Mouse (Mus musculus) stomach, embryonic 15.5 days (tissue): Measurements from ENCODE around the gene Boc. TPM values are rescaled to one million over a fixed set of nuclear protein-coding genes. Genes with fewer than 3 reads are reported as not detected.
A peak's percentile ranks its signal among the peaks of the same experiment; 100 is the strongest.

Source experiments
- ATAC-seq: fragments of 200-750 bp; cut with Nextera tagmentation; 2 replicates; pipeline ENCODE4 v1.8.0; 2017; ENCODE audit warnings: low read depth, moderate number of reproducible peaks, moderate TSS enrichment; ENCODE audit not compliant: insufficient read depth, low FRiP score
- H3K27ac ChIP-seq: fragments of 300-500 bp; sonication (generic); 2 replicates; pipeline ENCODE4 v1.5.1; 2015; ENCODE audit warnings: mild to moderate bottlenecking, inconsistent platforms
- H3K27me3 ChIP-seq: fragments of 300-500 bp; sonication (generic); replicated peaks from 2 replicates; pipeline ENCODE4 v1.6.1; 2015; ENCODE audit warnings: inconsistent platforms
- H3K36me3 ChIP-seq: fragments of 300-500 bp; sonication (generic); 2 replicates; pipeline ENCODE4 v1.6.1; 2015; ENCODE audit warnings: inconsistent platforms
- H3K4me1 ChIP-seq: fragments of 300-500 bp; sonication (generic); 2 replicates; pipeline ENCODE4 v1.6.1; 2015; ENCODE audit warnings: inconsistent platforms
- H3K4me2 ChIP-seq: fragments of 300-500 bp; sonication (generic); 2 replicates; pipeline ENCODE4 v1.6.1; 2015; ENCODE audit warnings: mild to moderate bottlenecking, inconsistent platforms
- H3K4me3 ChIP-seq: fragments of 300-500 bp; sonication (generic); replicated peaks from 2 replicates; pipeline ENCODE4 v1.5.1; 2015; ENCODE audit warnings: inconsistent platforms
- H3K9ac ChIP-seq: fragments of 300-500 bp; sonication (generic); 2 replicates; pipeline ENCODE4 v1.6.1; 2015; ENCODE audit warnings: inconsistent platforms
- H3K9me3 ChIP-seq: fragments of 300-500 bp; sonication (generic); 2 replicates; pipeline ENCODE4 v1.6.1; 2016; ENCODE audit warnings: inconsistent platforms
- WGBS: fragments of 180-500 bp; shearing (Covaris S2); methylation state at CpG from one replicate; pipeline ENCODE4 v1.1.7; 2015; 5-methylcytosine and 5-hydroxymethylcytosine counted together
- polyA plus RNA-seq: library from polyadenylated mRNA; unstranded; fragments of >200 nt; fragmentation: Nextera tagmentation; extraction: Ambion mirVana; gene quantifications from 2 replicates; pipeline ENCODE4 v1.2.1, GENCODE M21; 2015

Boc gene
- polyA plus RNA-seq, 1 experiment from 2014 or later, result 12.6 TPM

GRCm38 (mm10) chr16:44551491-44551890 is 7.2 kb downstream of the Boc start:
- no peaks in the 10 kb centered on the region for H3K27me3 ChIP-seq
- H3K9ac ChIP-seq, result no peak overlapping the region
- H3K4me3 ChIP-seq, result no peak overlapping the region
- peaks cover 18% of the 10 kb centered on the region for H3K4me1 ChIP-seq
- ATAC-seq, result peak; percentile 41; the same call in 1 of the 2 replicates
- H3K36me3 ChIP-seq, result no peaks in the 10 kb centered on the region
- H3K27ac ChIP-seq, result no peak overlapping the region; the same call in 1 of the 2 replicates
- WGBS, result 45% methylated on average over 5 of the region's 5 CpGs
- H3K4me2 ChIP-seq, result no peak overlapping the region
- no peaks in the 10 kb centered on the region for H3K9me3 ChIP-seq

- Histone ChIP-seq H3K4me3 (no peak overlapping the region), H3K9ac (no peak overlapping the region), H3K27me3 (no peaks in the 10 kb centered on the region), H3K27ac (no peak overlapping the region), H3K36me3 (no peaks in the 10 kb centered on the region), H3K4me2 (no peak overlapping the region), H3K4me1 (peaks cover 18% of the 10 kb centered on the region), H3K9me3 (no peaks in the 10 kb centered on the region)
- no peak for ATAC-seq
- WGBS, result 28% methylated on average over 5 of the region's 5 CpGs
Measured at GRCm38 (mm10) chr16:44550843-44551242, 7.9 kb downstream of the Boc start.

GRCm38 (mm10) chr16:44549867-44550679 is 8.6 kb downstream of the Boc start:
- H3K27me3 ChIP-seq, result no peaks in the 10 kb centered on the region
- no peak overlapping the region for H3K27ac ChIP-seq
- no peak for ATAC-seq
- H3K4me3 ChIP-seq, result no peak overlapping the region
- H3K4me1 ChIP-seq, result peaks cover 18% of the 10 kb centered on the region
- H3K36me3 ChIP-seq, result no peaks in the 10 kb centered on the region
- H3K9me3 ChIP-seq, result no peaks in the 10 kb centered on the region
- H3K4me2 ChIP-seq, result no peak overlapping the region
- 57% methylated on average over 7 of the region's 7 CpGs for WGBS
- H3K9ac ChIP-seq, result no peak overlapping the region

- Histone ChIP-seq H3K27me3 (no peaks in the 10 kb centered on the region), H3K4me1 (peaks cover 18% of the 10 kb centered on the region), H3K4me2 (no peak overlapping the region), H3K36me3 (no peaks in the 10 kb centered on the region), H3K4me3 (no peak overlapping the region), H3K27ac (no peak overlapping the region), H3K9ac (no peak overlapping the region), H3K9me3 (no peaks in the 10 kb centered on the region)
- no peak for ATAC-seq
- WGBS, result 60% methylated on average over 6 of the region's 6 CpGs
Measured at GRCm38 (mm10) chr16:44549381-44549780, 9.3 kb downstream of the Boc start.

- no peaks in the 10 kb centered on the region for H3K27me3 ChIP-seq
- H3K9me3 ChIP-seq, result no peaks in the 10 kb centered on the region
- H3K36me3 ChIP-seq, result no peaks in the 10 kb centered on the region
- peaks cover 22% of the 10 kb centered on the region for H3K4me1 ChIP-seq
- no peak overlapping the region for H3K4me2 ChIP-seq
- no peak overlapping the region for H3K27ac ChIP-seq
- no peak overlapping the region for H3K9ac ChIP-seq
- no peak overlapping the region for H3K4me3 ChIP-seq
- WGBS, result 94% methylated on average over 1 of the region's 1 CpGs
- no peak for ATAC-seq
Measured at GRCm38 (mm10) chr16:44547976-44548375, 10.7 kb downstream of the Boc start.

GRCm38 (mm10) chr16:44546831-44547230 is 11.9 kb downstream of the Boc start:
- 58% methylated on average over 8 of the region's 8 CpGs for WGBS
- no peaks in the 10 kb centered on the region for H3K27me3 ChIP-seq
- no peak overlapping the region for H3K27ac ChIP-seq
- no peak for ATAC-seq
- peaks cover 19% of the 10 kb centered on the region for H3K4me1 ChIP-seq
- no peaks in the 10 kb centered on the region for H3K9me3 ChIP-seq
- H3K9ac ChIP-seq, result no peak overlapping the region
- H3K4me3 ChIP-seq, result no peak overlapping the region
- H3K4me2 ChIP-seq, result no peak overlapping the region
- H3K36me3 ChIP-seq, result no peaks in the 10 kb centered on the region

GRCm38 (mm10) chr16:44545939-44546338 is 12.8 kb downstream of the Boc start:
- 65% methylated on average over 2 of the region's 2 CpGs for WGBS
- H3K4me1 ChIP-seq, result peaks cover 23% of the 10 kb centered on the region
- H3K4me3 ChIP-seq, result no peak overlapping the region
- no peak overlapping the region for H3K4me2 ChIP-seq
- H3K27me3 ChIP-seq, result no peaks in the 10 kb centered on the region
- no peak overlapping the region for H3K9ac ChIP-seq
- no peak for ATAC-seq
- no peaks in the 10 kb centered on the region for H3K36me3 ChIP-seq
- no peaks in the 10 kb centered on the region for H3K9me3 ChIP-seq
- H3K27ac ChIP-seq, result no peak overlapping the region

- 58% methylated on average over 7 of the region's 7 CpGs for WGBS
- Histone ChIP-seq H3K4me3 (no peak overlapping the region), H3K27ac (no peak overlapping the region), H3K4me2 (no peak overlapping the region), H3K4me1 (peaks cover 18% of the 10 kb centered on the region), H3K9ac (no peak overlapping the region), H3K27me3 (no peaks in the 10 kb centered on the region), H3K36me3 (no peaks in the 10 kb centered on the region), H3K9me3 (no peaks in the 10 kb centered on the region)
- ATAC-seq, result no peak
Measured at GRCm38 (mm10) chr16:44545153-44545552, 13.5 kb downstream of the Boc start.

GRCm38 (mm10) chr16:44543098-44543497 is 15.6 kb downstream of the Boc start:
- Histone ChIP-seq H3K27me3 (no peaks in the 10 kb centered on the region), H3K9me3 (no peaks in the 10 kb centered on the region), H3K9ac (no peak overlapping the region), H3K27ac (peak overlapping the region; percentile 54; the same call in 1 of the 2 replicates), H3K4me1 (peaks cover 24% of the 10 kb centered on the region), H3K4me3 (no peak overlapping the region), H3K4me2 (no peak overlapping the region), H3K36me3 (no peaks in the 10 kb centered on the region)
- ATAC-seq, result no peak
- 39% methylated on average over 3 of the region's 3 CpGs for WGBS

GRCm38 (mm10) chr16:44542029-44542690 is 16.5 kb downstream of the Boc start:
- H3K4me3 ChIP-seq, result no peak overlapping the region
- no peaks in the 10 kb centered on the region for H3K36me3 ChIP-seq
- H3K4me1 ChIP-seq, result peaks cover 24% of the 10 kb centered on the region
- 34% methylated on average over 3 of the region's 3 CpGs for WGBS
- no peak overlapping the region for H3K4me2 ChIP-seq
- ATAC-seq, result peak; percentile 59; the same call in 1 of the 2 replicates
- no peaks in the 10 kb centered on the region for H3K27me3 ChIP-seq
- peak overlapping the region; percentile 54; the same call in 1 of the 2 replicates for H3K27ac ChIP-seq
- H3K9me3 ChIP-seq, result no peaks in the 10 kb centered on the region
- no peak overlapping the region for H3K9ac ChIP-seq

- H3K4me1 ChIP-seq, result peaks cover 24% of the 10 kb centered on the region
Measured at GRCm38 (mm10) chr16:44539611-44540010, 19.1 kb downstream of the Boc start.

More at GRCm38 (mm10) chr16:44539611-44540010, 19.1 kb downstream of the Boc start:
- Histone ChIP-seq H3K4me3 (no peak overlapping the region), H3K9ac (no peak overlapping the region), H3K9me3 (no peaks in the 10 kb centered on the region), H3K27me3 (no peaks in the 10 kb centered on the region), H3K27ac (no peak overlapping the region; the same call in 1 of the 2 replicates), H3K36me3 (no peaks in the 10 kb centered on the region), H3K4me2 (no peak overlapping the region)
- WGBS, result 52% methylated on average over 8 of the region's 8 CpGs
- no peak for ATAC-seq
